Mouse (Mus musculus) spleen, embryonic (tissue): Measurements from ENCODE around the gene Twnk.

Experiments
- CTCF ChIA-PET: fragments of 350-600 bp; sonication (Branson Sonifier 250); formaldehyde crosslinking; loops from one replicate; lab custom pipeline; 2022; lab: Charles Lee

Gene Twnk

DNA sequence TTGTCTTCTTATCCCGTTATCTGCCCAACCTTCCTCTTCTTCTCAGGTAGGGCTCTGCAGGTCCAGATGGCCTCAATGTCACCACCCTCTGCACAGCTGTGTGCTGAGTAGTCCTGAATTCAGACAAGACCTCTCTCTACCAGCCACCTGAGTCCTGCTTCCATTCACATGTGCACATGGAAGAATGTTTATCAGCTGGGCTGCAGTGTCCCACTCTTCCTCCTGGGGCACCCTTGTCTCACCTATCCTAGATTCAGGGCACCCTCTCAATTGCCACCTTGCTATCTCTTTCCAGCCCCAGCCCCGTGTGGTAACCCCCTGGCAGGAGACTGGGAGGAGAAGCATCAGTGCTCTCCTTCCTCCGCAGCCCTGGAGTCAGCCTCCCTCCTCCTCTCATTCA lies 3.2 kb upstream of the Twnk start:
- CTCF ChIA-PET, result interaction anchor here (0.6 kb wide), 1 partner anchor 125 kb away, joined by 8 read pairs; no protein-coding TSS in a partner anchor

DNA sequence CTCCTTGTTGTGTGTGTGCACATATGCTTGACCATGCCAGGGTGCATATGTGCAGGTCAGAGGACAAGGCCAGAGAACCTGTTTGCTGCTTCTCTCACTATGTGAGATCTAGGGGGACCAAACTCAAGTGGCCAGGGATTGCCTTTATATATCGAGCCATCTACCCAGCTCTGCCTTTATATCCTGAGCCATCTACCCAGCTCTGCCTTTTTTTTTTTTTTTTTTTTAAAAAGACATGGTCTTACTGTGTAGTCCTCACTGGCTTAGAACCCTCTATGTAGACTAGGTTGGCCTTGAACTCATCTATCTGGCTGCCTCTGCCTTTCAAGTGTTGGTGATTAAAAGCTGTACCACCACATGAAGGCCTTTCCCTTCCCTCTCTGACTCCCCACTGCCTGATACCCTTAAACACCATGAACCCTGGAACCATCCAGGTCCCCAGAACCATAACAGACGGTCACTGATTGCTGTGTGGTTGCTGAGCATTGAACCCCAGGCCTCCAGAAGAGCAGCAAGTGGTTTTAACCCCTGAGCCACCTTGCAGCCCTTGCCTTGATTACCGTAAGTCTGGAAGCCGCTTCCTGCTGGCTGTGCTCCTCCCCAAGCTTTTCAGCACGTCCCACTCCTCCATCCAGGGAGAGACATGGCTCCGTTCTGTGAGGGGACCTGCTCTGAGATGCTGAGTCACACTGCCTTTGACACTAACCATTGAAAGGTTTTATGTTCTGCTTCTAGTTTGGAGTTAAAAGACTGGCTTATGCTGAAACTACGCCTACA lies 1.5 kb upstream of the Twnk start:
- CTCF ChIA-PET, result interaction anchor here (0.7 kb wide), 1 partner anchor 241 kb away, joined by 8 read pairs; no protein-coding TSS in a partner anchor

GRCm38 (mm10) chr19:45005957-45006712 lies 672 bp downstream of the Twnk start, which contains the start of gene Mrpl43:
TSS of gene Mrpl43 (minus strand) at chr19:45006442.
- CTCF ChIA-PET, result interaction anchor here (0.6 to 1.2 kb wide), 5 partner anchors 25 to 597 kb away, joined by 3 read pairs; partner anchors contain the start of gene Kazald1

- CTCF ChIA-PET, result no interaction called here
Measured at GRCm38 (mm10) chr19:45007021-45007420, 1.6 kb downstream of the Twnk start.

- CTCF ChIA-PET, result interaction anchor here (0.7 kb wide), 1 partner anchor 22 kb away, joined by 3 read pairs; no protein-coding TSS in a partner anchor
Measured at GRCm38 (mm10) chr19:45007425-45008191, 2.1 kb downstream of the Twnk start.

GRCm38 (mm10) chr19:45010646-45011045 lies 5.2 kb downstream of the Twnk start:
- CTCF ChIA-PET, result interaction anchor here (0.5 kb wide), 1 partner anchor 16 kb away, joined by 7 read pairs; no protein-coding TSS in a partner anchor

DNA sequence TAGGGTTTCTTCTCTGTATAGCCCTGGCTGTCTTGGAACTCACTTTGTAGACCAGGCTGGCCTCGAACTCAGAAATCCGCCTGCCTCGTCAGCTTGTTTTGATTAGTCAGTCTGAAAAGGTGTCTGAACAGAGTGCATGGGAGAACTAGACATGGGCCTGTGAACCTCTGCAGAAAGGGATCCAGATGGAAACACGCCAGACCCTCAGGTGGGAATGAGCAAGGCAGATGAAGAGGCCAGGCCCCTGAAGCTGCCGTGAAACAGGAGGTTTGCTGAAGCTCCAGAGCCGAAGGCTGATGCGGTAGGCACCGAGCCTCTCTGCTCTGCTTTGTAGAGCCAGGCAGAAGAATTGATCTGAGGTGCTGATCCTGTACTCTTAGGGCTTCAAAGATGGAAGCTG lies 6.8 kb downstream of the Twnk start:
- CTCF ChIA-PET, result interaction anchor here (0.7 to 2.3 kb wide), 2 partner anchors 19 to 71 kb away, joined by 3 to 24 read pairs; no protein-coding TSS in a partner anchor

DNA sequence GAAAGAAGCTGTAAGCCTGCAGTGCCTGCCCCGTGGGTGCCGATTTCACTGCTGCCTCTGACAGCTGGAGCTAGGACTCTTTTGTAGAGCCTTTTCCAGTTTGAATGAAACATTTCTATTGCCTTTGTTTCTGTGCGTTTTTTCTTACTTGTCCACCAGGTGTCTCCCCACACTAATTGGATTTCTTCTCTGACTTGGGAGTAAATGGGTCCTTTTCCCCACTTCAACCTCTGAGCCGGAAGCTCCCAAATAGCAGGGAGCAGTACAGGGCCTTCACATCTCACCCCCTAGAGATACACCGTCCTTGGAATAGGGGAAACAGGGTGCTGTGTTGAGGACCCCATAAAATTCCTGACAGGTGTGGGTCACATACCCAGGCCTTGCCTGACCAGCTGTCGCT lies 7.2 kb downstream of the Twnk start:
- CTCF ChIA-PET, result interaction anchor here (0.6 to 2.3 kb wide), 3 partner anchors 18 to 1606 kb away, joined by 3 to 24 read pairs (median 3); no protein-coding TSS in a partner anchor

DNA sequence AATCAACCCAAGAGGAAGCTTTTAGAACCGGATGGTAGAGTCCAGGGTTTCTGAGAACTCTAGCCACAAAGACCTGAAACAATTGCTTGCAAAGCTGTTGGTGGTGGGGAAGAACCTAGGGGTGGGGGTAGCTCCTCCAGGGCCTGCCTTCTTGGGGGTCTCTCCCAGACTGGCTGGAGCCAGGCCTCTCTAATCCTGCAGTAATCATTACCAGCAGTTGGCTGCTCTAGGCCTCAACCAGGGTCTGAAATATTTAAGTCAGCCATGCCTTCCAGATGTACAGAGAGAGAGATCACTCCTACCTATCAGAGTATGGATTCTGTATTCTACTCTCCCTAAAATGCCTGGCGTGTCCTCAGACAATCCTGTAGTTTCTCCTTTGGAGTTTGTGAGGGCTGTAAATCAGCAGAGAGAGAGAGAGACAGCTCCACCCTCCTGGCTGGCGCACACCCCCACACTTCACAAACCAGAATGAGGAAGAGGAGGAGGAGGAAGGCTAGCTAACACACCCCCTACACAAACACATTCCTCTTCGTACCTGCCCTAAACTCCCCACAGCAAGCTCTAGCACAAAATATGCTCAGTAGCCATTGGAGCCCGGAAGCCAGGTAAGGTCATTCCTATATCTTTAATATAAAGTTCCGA lies 8.2 kb downstream of the Twnk start:
- CTCF ChIA-PET, result interaction anchor here (0.5 to 2.3 kb wide), 3 partner anchors 15 to 775 kb away, joined by 3 to 24 read pairs (median 4); no protein-coding TSS in a partner anchor

DNA sequence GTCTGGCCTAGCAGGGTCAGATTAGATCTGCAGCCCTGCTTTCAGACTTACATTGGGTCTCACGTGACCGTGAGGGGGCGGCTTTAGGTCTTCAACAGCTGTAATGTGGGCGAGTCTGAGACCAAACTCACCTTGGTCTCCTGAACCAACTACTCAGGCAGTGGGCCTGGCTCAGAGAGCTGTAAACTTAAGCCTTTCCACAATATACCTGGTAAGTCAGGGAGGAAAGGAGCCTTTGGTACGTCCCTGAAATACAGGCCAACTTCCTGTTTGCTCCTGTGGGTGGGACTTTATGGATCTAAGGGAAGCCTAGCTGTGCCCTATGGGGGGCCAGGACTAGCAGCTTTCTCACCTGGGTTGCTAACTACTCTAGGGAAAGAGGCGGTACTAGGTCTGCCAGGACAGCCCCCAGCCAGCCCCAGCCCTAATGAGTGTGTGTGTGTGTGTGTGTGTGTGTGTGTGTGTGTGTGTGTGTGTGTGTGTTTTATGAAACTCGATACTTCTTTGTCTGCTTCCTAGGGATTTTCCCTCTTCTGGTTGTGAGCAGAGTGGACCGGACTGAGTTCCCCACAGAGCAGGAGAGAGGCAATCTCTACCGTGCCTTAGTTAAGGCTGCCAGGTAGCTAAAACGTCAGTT lies 9.0 kb downstream of the Twnk start, which contains the start of gene Lzts2:
Lzts2 (plus strand) TSS at position 80 of the 637 bp plus-strand sequence.
- CTCF ChIA-PET, result interaction anchor here (0.6 to 4.6 kb wide), 3 partner anchors 14 to 1142 kb away, joined by 3 to 29 read pairs (median 5); no protein-coding TSS in a partner anchor

- CTCF ChIA-PET, result interaction anchor here (0.6 to 4.6 kb wide), 2 partner anchors 16 to 1141 kb away, joined by 5 to 29 read pairs; no protein-coding TSS in a partner anchor
Measured at GRCm38 (mm10) chr19:45014981-45015402, 9.5 kb downstream of the Twnk start.

- CTCF ChIA-PET, result interaction anchor here (0.6 to 4.6 kb wide), 4 partner anchors 15 to 1866 kb away, joined by 3 to 29 read pairs (median 6); no protein-coding TSS in a partner anchor
Measured at GRCm38 (mm10) chr19:45015518-45016281, 10.2 kb downstream of the Twnk start.

GRCm38 (mm10) chr19:45016341-45017215 lies 11.1 kb downstream of the Twnk start:
- CTCF ChIA-PET, result interaction anchor here (0.7 to 4.6 kb wide), 6 partner anchors 14 to 1865 kb away, joined by 3 to 29 read pairs (median 4); no protein-coding TSS in a partner anchor

GRCm38 (mm10) chr19:45017216-45017771 lies 11.8 kb downstream of the Twnk start:
- CTCF ChIA-PET, result interaction anchor here (0.6 to 4.6 kb wide), 5 partner anchors 14 to 60 kb away, joined by 3 to 29 read pairs (median 6); no protein-coding TSS in a partner anchor

DNA sequence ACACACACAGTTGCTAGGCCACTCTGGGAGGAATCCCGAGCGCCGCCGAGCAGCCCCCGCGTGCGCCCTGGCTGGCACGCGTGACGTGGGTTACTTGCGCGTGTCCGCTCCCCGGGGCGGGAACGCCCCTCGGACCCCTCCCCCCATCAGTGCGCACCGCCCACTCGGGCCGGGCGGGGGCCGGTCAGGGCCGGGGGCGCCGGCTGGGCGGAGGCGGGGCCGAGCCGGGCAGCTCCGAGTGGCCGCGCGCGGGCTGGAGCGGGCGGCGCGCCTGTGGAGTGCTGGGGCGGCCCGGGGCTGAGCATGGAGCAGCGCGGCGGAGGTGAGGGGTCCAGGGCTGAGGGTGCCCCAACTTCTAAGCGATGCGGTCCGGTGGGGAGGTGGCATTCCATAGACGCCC lies 12.4 kb downstream of the Twnk start:
- CTCF ChIA-PET, result interaction anchor here (0.6 to 4.6 kb wide), 2 partner anchors 13 to 37 kb away, joined by 3 to 29 read pairs; no protein-coding TSS in a partner anchor

GRCm38 (mm10) chr19:45018351-45018831 lies 12.9 kb downstream of the Twnk start:
- CTCF ChIA-PET, result interaction anchor here (4.6 kb wide), 1 partner anchor 13 kb away, joined by 29 read pairs; no protein-coding TSS in a partner anchor

- CTCF ChIA-PET, result interaction anchor here (1.5 kb wide), 1 partner anchor 10 kb away, joined by 7 read pairs; no protein-coding TSS in a partner anchor
Measured at GRCm38 (mm10) chr19:45020348-45020747, 14.9 kb downstream of the Twnk start.
